Mouse (Mus musculus) ovary, adult 10 weeks (tissue): ENCODE results near the gene Rhox7b. TPM values are rescaled to one million over a fixed set of nuclear protein-coding genes. Genes with fewer than 3 reads are reported as not detected.

Source experiments
- polyA plus RNA-seq: library from polyadenylated mRNA; stranded (reverse); fragments of 350-450 nt; fragmentation: Illumina TruSeq; extraction: RNeasy Lipid Tissue Mini Kit (QIAGEN cat#74804); gene quantifications from one replicate; pipeline ENCODE4 v1.2.3, GENCODE M21; 2014

Gene Rhox7b
- not detected for polyA plus RNA-seq

DNA sequence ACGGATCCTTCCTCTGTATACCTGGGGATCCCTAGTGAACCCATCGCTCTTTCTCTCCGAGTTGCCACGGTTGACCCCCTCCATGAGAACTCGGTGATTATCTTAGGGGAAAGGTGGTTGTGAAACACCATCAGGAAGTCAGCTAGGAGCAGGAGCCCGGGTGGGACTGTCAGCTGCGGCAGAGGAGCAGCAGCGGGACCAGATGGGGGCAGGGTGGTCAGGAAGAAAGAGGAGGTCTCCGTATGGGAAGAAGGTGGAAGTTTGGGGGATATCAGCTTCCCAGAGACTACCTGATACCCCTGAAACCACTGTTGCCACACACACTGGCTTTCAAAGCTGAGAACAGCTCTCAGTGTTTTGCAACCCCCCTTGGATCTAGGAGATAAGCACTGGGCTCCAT is at the start of gene Rhox7b:
TSS of gene Rhox7b (minus strand) at position 101 of the 400 bp plus-strand sequence.

DNA sequence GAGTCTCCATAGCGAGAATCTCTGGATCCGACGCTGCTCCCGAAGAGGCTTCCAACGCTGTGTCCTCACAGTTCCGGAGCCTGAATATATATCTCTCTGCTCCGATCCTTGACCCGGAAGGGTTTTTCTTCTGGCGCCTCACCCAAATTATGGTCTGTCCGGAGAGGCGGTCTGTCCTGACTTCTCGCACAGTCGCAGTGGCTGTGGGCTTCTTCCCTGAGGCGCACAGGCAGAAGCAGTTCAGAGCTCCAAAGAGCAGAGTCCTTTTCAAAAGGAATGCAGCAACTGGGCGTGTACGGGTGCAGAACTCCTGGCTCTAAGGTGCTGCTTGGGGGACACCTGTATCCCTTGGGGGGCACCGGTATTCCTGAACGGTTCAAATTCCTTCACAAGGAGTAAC is 4.6 kb upstream of the Rhox7b start, which contains the start of gene Rhox9:
TSS of gene Rhox9 (minus strand) at position 101 of the 400 bp plus-strand sequence.

DNA sequence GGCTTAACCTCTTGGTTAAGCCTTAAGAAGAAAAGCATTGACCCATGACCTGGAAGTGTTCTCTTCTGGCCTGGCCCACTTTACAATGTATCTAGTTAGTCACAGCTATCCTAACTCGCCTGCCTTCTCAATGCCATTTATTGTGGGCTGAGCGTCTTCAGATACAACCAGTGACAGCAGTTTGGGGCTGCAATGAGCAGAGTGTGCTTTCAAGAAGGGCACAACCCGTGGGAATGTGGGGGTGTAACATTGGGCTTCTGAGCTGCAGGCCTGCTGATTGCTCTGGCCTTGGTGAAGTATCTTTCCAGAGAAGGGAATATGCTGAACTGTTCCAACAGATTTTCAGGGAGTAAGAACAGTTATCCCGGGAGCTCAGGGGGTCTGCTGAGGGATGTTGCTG is 18.2 kb downstream of the Rhox7b start, which contains the start of gene Rhox8:
TSS of gene Rhox8 (minus strand) at position 101 of the 400 bp plus-strand sequence.

Other genes starting within 250 kb of the Rhox7b start
- not detected for gene Rhox4g, start 245.9 kb downstream of the Rhox7b start, polyA plus RNA-seq
- gene Rhox3h, start 228.5 kb downstream of the Rhox7b start, polyA plus RNA-seq: not detected
- gene Rhox2h, start 224.0 kb downstream of the Rhox7b start, polyA plus RNA-seq: not detected
- gene Rhox5, start 92.4 kb downstream of the Rhox7b start, polyA plus RNA-seq: not detected
- not detected for gene Rhox6, start 70.3 kb downstream of the Rhox7b start, polyA plus RNA-seq
- not detected for gene Rhox7a, start 65.5 kb downstream of the Rhox7b start, polyA plus RNA-seq
- gene Rhox8, start 18.3 kb downstream of the Rhox7b start, polyA plus RNA-seq: 6.0 TPM
- gene Rhox9, start 4.5 kb upstream of the Rhox7b start, polyA plus RNA-seq: not detected
- 0.29 TPM for gene Btg1-ps1, start 121.6 kb upstream of the Rhox7b start, polyA plus RNA-seq
- gene Btg1-ps2, start 145.9 kb upstream of the Rhox7b start, polyA plus RNA-seq: not detected
- not detected for gene Rhox10, start 169.2 kb upstream of the Rhox7b start, polyA plus RNA-seq
- gene Rhox11, start 187.9 kb upstream of the Rhox7b start, polyA plus RNA-seq: not detected
- gene Rhox12, start 213.7 kb upstream of the Rhox7b start, polyA plus RNA-seq: not detected
- gene Rhox13, start 224.0 kb upstream of the Rhox7b start, polyA plus RNA-seq: not detected